Mouse (Mus musculus): ENCODE measurements around the gene Tmem104.
A peak's percentile ranks its signal among the peaks of the same experiment; 100 is the strongest.

Gene Tmem104

DNA sequence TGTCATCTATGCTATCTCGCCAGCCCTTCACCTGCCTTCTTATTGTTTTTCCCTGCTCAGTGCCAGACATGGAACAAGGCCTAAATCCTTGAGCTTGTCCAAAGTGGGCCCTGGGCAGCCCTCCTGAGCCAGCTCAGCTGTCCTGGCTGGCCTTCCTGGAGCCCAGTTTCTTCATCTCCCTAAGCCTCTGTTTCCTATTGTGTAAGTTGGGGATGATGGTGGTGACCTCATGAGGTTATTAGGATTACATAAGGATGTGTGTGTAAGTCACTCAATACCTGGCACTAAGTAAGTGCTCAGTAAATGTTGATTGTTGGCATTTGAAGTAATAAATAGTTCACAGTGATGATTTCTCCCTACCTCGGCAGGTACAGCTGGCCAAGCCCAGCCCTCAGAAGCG, 20.5 kb upstream of the Tmem104 start:
- no peak for DNase-seq (ENCODE audit: low spot score in 2 of 2)

DNA sequence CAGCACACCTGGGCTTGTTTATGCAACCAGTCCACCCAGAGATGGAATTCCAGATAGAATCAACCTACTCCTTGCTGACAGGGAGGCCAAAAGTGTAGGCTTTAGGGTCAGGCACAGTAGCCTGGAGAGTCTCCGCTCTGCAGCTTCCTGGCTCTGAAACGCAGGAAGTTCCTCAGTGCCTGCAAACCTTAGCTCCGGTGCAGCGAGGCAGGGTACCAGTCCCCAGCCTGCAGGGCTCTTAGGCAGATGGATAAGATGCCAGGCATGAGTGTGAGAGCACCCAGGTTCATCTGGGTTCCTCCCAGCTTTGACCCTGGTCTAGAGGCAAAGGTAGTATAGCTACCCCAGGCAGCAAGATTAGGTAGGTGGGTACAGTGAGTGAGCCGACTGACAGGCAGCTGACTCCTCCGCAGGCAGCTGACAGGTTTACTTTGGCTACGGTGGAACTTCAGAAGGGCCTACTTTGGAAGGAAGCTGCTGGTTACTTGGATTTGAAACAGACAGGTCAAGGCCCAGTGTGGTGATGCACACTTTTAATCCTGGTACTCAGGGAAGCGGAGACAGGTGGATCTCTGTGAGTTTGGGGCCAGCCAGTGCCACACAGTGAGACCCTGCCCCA, 19.5 kb upstream of the Tmem104 start:
- DNase-seq (ENCODE audit: low spot score in 2 of 2), result no peak

DNA sequence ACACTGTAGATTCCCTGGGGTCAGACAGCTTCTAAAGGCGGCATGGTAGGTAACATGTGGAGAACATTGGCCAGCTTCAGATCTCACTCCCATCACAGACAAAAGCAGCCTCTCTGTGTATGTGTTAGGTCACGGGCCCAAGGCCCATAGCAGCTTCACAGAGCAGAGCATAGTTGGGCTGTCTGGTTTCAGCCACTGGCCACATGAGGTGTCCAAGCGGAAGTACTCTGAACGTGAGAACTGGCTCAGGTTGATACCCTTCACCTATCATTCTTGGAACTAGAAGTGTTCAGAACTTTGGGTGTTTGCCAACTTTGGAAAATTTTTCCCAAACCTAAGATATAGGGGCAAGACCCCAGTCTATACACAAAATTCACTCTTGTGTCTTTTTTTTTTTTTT, 17.9 kb upstream of the Tmem104 start:
- no peak for DNase-seq (ENCODE audit: low spot score in 2 of 2)

- DNase-seq (ENCODE audit: low spot score in 2 of 2), result no peak
Measured at GRCm38 (mm10) chr11:115171125-115171524, 16.2 kb upstream of the Tmem104 start.

DNA sequence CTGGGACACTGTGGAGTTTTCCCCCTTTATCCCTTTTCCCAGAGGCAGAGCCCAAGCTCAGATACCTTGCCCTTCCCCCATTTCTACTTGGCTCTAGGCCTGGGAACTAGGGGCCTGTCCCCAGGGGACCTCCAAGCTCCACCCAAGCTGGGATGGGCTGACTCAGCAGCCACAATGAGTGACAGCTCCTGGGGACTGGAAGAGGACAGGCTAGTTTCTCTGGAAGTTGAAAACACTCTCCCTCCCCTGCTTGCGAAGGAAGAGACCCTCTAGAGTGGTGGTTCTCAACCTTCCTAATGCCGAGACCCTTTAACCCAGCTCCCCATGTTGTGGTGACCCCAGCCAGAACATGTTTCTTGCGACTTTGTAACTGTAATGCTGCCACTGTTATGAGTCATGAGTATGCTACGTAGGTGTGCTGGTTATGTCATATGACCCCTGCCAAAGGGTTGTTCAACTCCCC, 14.4 kb upstream of the Tmem104 start:
- no peak for DNase-seq (ENCODE audit: low spot score in 2 of 2)

GRCm38 (mm10) chr11:115173549-115174339, 13.5 kb upstream of the Tmem104 start:
- DNase-seq (ENCODE audit: low spot score in 2 of 2), result peak; percentile 69 to 71

GRCm38 (mm10) chr11:115176399-115177190, 10.7 kb upstream of the Tmem104 start:
- DNase-seq (ENCODE audit: low spot score in 2 of 2), result no peak

DNA sequence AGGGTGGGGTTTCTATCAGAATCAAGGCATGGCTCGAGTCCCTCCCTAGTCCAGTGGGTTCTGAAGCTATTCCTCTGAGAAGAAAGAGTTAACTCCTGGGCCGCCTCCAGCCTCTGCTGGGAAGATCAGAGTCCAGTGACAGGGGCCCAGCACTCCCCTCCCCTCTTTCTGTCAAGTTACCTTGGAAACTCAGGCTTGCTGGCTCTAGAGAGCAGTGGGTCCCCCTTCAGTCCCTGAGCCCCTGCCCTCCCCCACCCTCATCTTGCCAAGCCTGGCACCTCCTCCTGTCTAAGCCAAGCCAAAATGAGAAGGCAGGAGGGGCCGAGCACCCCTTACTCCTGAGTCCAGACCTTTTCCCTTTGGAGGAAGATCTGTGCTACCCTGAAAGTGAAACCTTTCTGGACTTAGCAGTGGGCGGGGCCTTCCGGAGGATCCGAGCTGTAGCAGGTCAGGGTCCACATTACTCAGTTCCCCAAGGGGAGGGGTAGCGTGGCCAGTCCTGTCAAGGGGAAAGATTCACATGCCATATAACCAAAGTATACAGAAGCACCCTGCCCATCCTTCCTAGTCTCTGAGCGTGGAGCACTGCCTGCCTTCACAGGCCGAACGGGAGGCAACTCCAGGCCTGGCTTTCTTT, 9.6 kb upstream of the Tmem104 start:
- DNase-seq (ENCODE audit: low spot score in 2 of 2), result no peak

DNA sequence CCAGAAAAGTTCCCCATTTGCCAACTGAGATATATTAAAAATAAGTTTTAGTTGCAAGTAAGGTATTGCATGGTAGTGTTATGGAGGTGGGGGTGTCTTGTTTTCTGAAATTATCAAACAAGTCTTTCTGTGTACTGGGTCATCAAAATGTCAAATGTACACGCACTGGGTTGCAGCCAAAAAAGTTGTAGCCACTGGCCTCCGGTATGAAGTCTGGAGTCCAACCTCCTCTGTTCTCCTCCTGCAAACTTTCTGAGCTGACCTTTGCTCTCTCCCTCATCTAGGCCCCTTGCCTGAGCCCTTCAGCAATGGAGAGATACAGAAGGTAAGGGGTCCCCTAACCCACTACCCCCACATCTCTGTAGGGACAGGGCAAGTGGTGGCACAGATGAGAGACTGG, 8.5 kb upstream of the Tmem104 start:
- DNase-seq (ENCODE audit: low spot score in 2 of 2), result no peak

GRCm38 (mm10) chr11:115179191-115179590, 8.1 kb upstream of the Tmem104 start:
- DNase-seq (ENCODE audit: low spot score in 2 of 2), result no peak

DNA sequence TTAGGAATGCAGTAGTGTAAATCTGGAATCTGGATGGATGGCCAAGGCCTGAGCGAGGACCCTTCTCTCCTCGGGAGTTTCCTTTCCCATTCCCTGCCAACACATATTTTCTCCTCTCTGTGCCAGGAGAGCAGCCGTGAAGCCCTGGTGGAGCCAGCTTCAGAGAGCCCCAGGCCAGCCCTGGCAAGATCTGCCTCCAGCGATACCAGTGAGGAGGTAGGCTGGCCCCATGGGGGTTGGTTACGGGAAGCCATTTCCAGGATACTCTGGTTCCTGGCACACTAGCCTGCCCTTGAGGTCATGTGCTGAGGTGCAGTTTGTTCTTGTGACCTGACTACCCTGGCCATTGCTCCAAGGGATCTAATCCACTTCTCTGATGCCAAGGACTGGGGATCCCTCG, 7.4 kb upstream of the Tmem104 start:
- no peak for DNase-seq (ENCODE audit: low spot score in 2 of 2)

DNA sequence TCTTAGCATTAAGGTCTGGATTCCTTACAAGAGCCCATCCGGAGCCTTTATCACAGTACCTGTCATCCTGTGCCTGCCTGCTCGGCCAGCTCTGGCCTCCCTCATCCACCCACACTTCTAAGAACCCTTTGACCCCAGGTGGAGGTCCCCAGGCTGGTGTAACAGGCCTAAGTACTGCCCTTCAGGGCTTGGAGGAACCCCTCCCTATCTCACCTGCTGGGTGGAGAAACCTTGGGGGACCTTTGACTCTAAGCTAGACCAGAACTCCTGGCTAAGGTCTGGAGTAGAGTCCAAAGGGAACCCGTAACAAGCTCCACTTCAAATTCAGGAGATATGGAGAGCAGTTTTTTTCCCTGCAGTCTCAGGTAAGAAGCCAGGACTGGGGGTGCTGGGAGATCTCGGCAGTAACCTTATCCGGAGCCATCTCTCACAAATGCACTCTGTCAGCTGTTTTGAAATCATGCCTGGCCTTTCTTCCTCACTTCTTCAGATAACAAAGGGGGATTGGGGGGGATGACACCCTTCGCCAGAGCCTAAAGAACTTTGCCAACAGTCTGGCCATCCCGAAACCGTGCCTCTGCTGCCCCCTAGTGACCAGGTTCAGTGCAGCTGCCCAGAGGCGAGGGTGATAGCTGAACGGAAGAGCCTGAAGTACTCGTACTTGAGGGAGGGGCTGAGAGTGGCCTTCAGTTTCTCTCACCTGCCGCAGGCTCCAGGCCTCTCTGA, 5.2 kb upstream of the Tmem104 start:
- DNase-seq (ENCODE audit: low spot score in 2 of 2), result peak; percentile 72 to 87

DNA sequence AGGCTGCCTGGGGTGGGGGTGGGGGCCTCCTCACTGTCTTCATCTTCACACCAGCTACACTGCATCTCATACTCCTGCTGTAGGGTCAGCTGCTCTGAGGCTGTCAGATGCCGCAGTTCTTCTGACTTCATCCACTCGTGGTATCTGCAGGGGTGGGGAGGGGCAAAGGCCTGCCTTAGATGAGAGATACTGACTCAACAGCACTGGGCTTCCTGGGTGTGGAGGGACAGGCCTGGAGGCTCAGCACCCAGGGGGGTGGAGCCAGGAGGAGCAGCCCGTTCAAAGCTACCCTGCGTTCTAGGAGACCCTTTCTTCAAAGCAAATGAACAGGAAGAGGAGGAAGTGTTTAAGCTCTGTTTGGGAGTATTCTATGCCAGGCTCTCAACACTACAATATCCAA, 2.3 kb upstream of the Tmem104 start:
- DNase-seq (ENCODE audit: low spot score in 2 of 2), result no peak

GRCm38 (mm10) chr11:115187693-115188092, 406 bp downstream of the Tmem104 start, which contains the start of gene Nat9:
Gene Nat9 (minus strand): TSS chr11:115187859.
- DNase-seq (ENCODE audit: low spot score in 2 of 2), result no peak

GRCm38 (mm10) chr11:115188539-115189231, 1.4 kb downstream of the Tmem104 start:
- DNase-seq (ENCODE audit: low spot score in 2 of 2), result no peak

DNA sequence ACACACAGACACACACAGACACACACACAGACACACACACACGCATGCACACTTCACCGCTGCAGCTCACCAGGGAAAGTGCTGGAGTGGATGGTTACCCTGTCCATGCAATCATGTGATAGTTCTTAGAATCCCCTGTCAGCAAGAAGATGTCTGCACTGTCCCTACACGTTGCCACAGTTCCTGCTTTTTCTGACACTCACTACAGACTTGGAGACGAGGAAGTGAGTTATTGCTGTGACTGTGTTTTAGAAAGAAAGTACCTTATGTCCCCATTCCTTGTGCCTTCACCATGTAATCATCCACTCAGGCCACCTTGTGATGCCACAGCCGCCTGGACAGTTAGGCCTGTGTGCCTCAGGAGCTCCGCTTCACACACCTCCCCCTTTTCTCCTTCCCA, 2.0 kb downstream of the Tmem104 start:
- DNase-seq (ENCODE audit: low spot score in 2 of 2), result no peak

DNA sequence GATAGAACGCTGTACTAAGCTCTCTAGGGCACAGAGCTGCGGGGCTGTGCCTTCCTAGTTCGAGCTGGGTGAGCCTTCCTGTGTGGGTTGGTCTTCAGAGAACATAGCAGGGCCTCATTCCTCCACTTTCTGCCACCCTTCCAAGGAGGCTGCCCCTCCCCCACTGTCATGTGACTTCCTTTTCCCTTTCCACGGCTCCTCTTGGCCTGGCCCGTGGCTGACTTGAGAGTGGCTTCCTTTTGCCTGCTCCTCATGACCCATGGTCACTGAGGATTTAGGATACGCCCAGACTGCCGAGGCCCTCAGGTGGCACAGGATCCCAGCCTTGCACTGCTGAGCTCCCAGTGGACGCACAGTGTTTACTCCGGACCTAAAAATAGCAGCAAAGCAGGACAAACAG, 4.9 kb downstream of the Tmem104 start:
- no peak for DNase-seq (ENCODE audit: low spot score in 2 of 2)

GRCm38 (mm10) chr11:115194693-115195092, 7.4 kb downstream of the Tmem104 start:
- DNase-seq (ENCODE audit: low spot score in 2 of 2), result no peak

DNA sequence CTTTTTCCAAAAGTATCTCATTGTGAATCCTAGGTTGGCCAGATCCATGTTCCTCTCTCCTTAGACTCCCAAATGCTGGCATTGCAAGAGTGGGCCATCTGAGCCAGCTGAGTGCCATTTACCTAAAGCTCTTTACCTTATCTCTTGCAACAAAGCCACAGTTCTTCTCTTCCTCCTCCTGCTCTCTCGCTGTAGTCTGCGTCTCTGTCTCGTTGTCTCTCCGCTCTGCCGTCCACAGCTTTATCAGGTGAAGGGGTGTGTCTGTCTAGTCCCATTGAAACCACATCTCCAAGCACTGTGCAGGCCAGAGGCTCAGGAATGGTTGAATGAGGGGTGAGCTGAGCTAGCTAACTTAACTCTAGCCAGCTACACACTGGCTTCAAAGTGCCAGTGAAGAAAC, 8.6 kb downstream of the Tmem104 start:
- no peak for DNase-seq (ENCODE audit: low spot score in 2 of 2)

- no peak for DNase-seq (ENCODE audit: low spot score in 2 of 2)
Measured at GRCm38 (mm10) chr11:115197558-115197957, 10.3 kb downstream of the Tmem104 start.

GRCm38 (mm10) chr11:115198932-115199384, 11.7 kb downstream of the Tmem104 start:
- no peak for DNase-seq (ENCODE audit: low spot score in 2 of 2)
